Mouse (Mus musculus) left cerebral cortex, postnatal 10 days (tissue): ENCODE measurements around the gene 8030411F24Rik. TPM values are rescaled to one million over a fixed set of nuclear protein-coding genes. Genes with fewer than 3 reads are reported as not detected.

Experiments
- total RNA-seq, 2 experiments: library from RNA; stranded (reverse); gene quantifications; 2 replicates each; pipeline ENCODE4 v1.2.3; 2021

The 8030411F24Rik gene
- total RNA-seq, 2 experiments from 2014 or later, result not detected

Other genes starting within 250 kb of the 8030411F24Rik start
- gene Nxt1, start 109.4 kb upstream of the 8030411F24Rik start, total RNA-seq, result 10 to 100 TPM in 1 of 2 experiments, 1 to 10 TPM in 1; 9.0 to 10.9 TPM
- 10 to 100 TPM; 23.5 to 23.6 TPM for gene Gzf1, start 101.0 kb upstream of the 8030411F24Rik start, total RNA-seq
- 100 to 1,000 TPM; 257 to 269 TPM for gene Napb, start 49.5 kb upstream of the 8030411F24Rik start, total RNA-seq
- not detected for gene Cstl1, start 31.7 kb upstream of the 8030411F24Rik start, total RNA-seq
- not detected for gene Cst11, start 10.5 kb upstream of the 8030411F24Rik start, total RNA-seq
- not detected for gene Cst12, start 7.4 kb downstream of the 8030411F24Rik start, total RNA-seq
- not detected for gene Cst8, start 16.8 kb downstream of the 8030411F24Rik start, total RNA-seq
- not detected for gene Cst13, start 38.1 kb downstream of the 8030411F24Rik start, total RNA-seq
- gene Cst9, start 53.1 kb downstream of the 8030411F24Rik start, total RNA-seq, result not detected
- gene 9230104L09Rik, start 83.0 kb downstream of the 8030411F24Rik start, total RNA-seq, result not detected
- 1,000 to 10,000 TPM; 1,743 to 1,747 TPM for gene Cst3, start 93.7 kb downstream of the 8030411F24Rik start, total RNA-seq
- gene Gm1330, start 221.2 kb downstream of the 8030411F24Rik start, total RNA-seq, result not detected
- gene Gm10750, start 235.2 kb downstream of the 8030411F24Rik start, total RNA-seq, result not detected